Mouse (Mus musculus) liver, embryonic 16.5 days (tissue): ENCODE measurements around the gene Rab11fip4. TPM values are rescaled to one million over a fixed set of nuclear protein-coding genes. Genes with fewer than 3 reads are reported as not detected.
A peak's percentile ranks its signal among the peaks of the same experiment; 100 is the strongest.

Experiments
- ATAC-seq: fragments of 200-750 bp; cut with Nextera tagmentation; 2 replicates; pipeline ENCODE4 v1.8.0; 2017; ENCODE audit warnings: low read depth, mild to moderate bottlenecking, moderate number of reproducible peaks, moderate library complexity
- H3K27ac ChIP-seq: fragments of 300-500 bp; sonication (generic); 2 replicates; pipeline ENCODE4 v1.5.1; 2014; ENCODE audit warnings: mild to moderate bottlenecking, low read length
- H3K27me3 ChIP-seq: fragments of 300-500 bp; sonication (generic); 2 replicates; pipeline ENCODE4 v1.6.1; 2014; ENCODE audit warnings: low read depth, low read length, mixed read lengths; ENCODE audit not compliant: control insufficient read depth, insufficient read depth
- H3K36me3 ChIP-seq: fragments of 300-500 bp; sonication (generic); 2 replicates; pipeline ENCODE4 v1.6.1; 2014; ENCODE audit warnings: mild to moderate bottlenecking; ENCODE audit not compliant: control insufficient read depth, insufficient read depth
- H3K4me1 ChIP-seq: fragments of 300-500 bp; sonication (generic); 2 replicates; pipeline ENCODE4 v1.6.1; 2014; ENCODE audit warnings: low read depth, low read length, mixed read lengths; ENCODE audit not compliant: control insufficient read depth
- H3K4me2 ChIP-seq: fragments of 300-500 bp; sonication (generic); 2 replicates; pipeline ENCODE4 v1.6.1; 2014; ENCODE audit warnings: low read depth, low read length, mixed read lengths
- H3K4me3 ChIP-seq: fragments of 300-500 bp; sonication (generic); 2 replicates; pipeline ENCODE4 v1.5.1; 2014; ENCODE audit warnings: low read depth, mild to moderate bottlenecking, low read length
- H3K9ac ChIP-seq: fragments of 300-500 bp; sonication (generic); 2 replicates; pipeline ENCODE4 v1.6.1; 2014; ENCODE audit warnings: low read depth, low read length
- H3K9me3 ChIP-seq: fragments of 300-500 bp; sonication (generic); replicated peaks from 2 replicates; pipeline ENCODE4 v1.6.1; 2016; ENCODE audit warnings: low read length; ENCODE audit not compliant: control insufficient read depth
- WGBS: fragments of 180-500 bp; shearing (Covaris S2); extraction: QIAGEN DNeasy Blood & Tissue Kit; methylation state at CpG from one replicate; pipeline ENCODE4 v1.1.7; 2014; ENCODE audit not compliant: insufficient replicate concordance; 5-methylcytosine and 5-hydroxymethylcytosine counted together
- polyA plus RNA-seq: library from polyadenylated mRNA; unstranded; fragments of >200 nt; fragmentation: Nextera tagmentation; extraction: Ambion mirVana; gene quantifications from 2 replicates; pipeline ENCODE4 v1.2.1, GENCODE M21; 2015

The Rab11fip4 gene
- polyA plus RNA-seq, 1 experiment from 2014 or later = 1.3 TPM

DNA sequence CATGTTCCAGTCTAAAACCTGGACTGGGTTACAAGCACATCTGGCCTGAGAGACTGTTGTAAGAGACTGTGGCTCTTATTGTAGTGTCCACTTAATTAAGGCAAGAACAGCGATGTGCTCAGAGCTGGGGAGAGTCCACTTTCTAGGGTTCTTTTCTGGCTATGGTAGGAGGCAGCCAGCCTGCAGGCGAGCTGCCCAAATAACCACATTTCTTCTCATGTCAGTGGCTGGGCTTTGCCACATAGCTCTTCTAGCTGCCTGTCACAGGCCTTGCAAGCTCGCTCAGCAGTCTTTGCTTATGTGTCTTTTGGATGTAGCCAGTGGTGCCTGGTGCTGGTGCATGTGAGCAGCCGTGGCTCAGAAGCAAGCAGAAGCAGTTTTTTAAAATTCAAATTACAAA is 129.7 kb downstream of the Rab11fip4 start:
- peaks cover 2% of the 10 kb centered on the region; the same call in 1 of the 2 replicates for H3K4me1 ChIP-seq
- H3K36me3 ChIP-seq = no peaks in the 10 kb centered on the region
- no peak overlapping the region for H3K4me2 ChIP-seq
- H3K27me3 ChIP-seq = no peaks in the 10 kb centered on the region
- no peaks in the 10 kb centered on the region for H3K9me3 ChIP-seq
- no peak overlapping the region for H3K27ac ChIP-seq
- no peak for ATAC-seq
- H3K4me3 ChIP-seq = no peak overlapping the region
- 55% methylated on average over 4 of the region's 4 CpGs for WGBS
- no peak overlapping the region for H3K9ac ChIP-seq

DNA sequence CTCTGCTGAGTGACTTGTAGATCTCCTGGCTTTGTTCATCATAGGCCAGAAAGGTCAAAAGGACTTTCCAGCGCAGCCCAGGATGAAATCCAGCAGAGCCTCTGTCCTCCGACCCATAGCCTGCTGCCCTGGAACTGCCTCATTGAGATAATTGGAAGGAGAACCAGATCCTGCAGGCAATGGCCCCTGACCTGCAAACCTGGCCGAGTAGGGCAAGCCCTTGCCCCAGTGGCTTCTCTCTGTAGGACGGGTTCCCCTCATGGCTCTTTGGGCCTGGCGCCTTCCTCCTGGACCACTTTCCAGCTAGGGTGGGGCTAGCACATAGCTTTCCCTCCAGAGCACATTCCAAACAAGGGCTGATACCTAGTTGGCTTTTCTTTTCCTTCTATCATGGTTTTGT is 131.8 kb downstream of the Rab11fip4 start:
- no peak overlapping the region for H3K9ac ChIP-seq
- no peak overlapping the region for H3K4me2 ChIP-seq
- H3K27me3 ChIP-seq = no peaks in the 10 kb centered on the region
- H3K9me3 ChIP-seq = no peaks in the 10 kb centered on the region
- H3K4me3 ChIP-seq = no peak overlapping the region
- H3K36me3 ChIP-seq = no peaks in the 10 kb centered on the region
- ATAC-seq = no peak
- peaks cover 2% of the 10 kb centered on the region; the same call in 1 of the 2 replicates for H3K4me1 ChIP-seq
- 66% methylated on average over 5 of the region's 5 CpGs for WGBS
- H3K27ac ChIP-seq = no peak overlapping the region

DNA sequence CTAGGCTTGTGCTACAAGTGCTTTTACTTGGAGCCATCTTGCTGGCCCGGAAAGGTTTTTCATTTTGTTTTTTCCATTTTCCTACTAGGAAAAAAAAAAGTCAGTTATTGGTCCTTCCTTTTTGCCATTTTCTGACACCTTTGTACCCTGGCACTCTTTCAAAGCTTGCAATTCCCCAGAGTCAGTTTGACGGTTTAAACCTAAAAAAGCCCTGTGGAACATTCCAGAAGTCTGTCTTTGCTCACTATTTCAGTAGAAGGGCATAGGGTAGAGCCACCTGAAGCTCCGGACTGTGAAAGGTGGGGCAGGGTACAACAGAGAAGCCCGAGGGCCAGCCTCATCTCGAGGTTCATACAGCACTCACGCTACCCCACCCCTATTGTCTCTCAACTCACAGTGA is 134.0 kb downstream of the Rab11fip4 start:
- Histone ChIP-seq H3K4me1 (no peaks in the 10 kb centered on the region), H3K4me2 (no peak overlapping the region), H3K4me3 (no peak overlapping the region), H3K36me3 (no peaks in the 10 kb centered on the region), H3K9me3 (no peaks in the 10 kb centered on the region), H3K27me3 (no peaks in the 10 kb centered on the region), H3K27ac (no peak overlapping the region), H3K9ac (no peak overlapping the region)
- no peak for ATAC-seq
- 72% methylated on average over 6 of the region's 6 CpGs for WGBS

DNA sequence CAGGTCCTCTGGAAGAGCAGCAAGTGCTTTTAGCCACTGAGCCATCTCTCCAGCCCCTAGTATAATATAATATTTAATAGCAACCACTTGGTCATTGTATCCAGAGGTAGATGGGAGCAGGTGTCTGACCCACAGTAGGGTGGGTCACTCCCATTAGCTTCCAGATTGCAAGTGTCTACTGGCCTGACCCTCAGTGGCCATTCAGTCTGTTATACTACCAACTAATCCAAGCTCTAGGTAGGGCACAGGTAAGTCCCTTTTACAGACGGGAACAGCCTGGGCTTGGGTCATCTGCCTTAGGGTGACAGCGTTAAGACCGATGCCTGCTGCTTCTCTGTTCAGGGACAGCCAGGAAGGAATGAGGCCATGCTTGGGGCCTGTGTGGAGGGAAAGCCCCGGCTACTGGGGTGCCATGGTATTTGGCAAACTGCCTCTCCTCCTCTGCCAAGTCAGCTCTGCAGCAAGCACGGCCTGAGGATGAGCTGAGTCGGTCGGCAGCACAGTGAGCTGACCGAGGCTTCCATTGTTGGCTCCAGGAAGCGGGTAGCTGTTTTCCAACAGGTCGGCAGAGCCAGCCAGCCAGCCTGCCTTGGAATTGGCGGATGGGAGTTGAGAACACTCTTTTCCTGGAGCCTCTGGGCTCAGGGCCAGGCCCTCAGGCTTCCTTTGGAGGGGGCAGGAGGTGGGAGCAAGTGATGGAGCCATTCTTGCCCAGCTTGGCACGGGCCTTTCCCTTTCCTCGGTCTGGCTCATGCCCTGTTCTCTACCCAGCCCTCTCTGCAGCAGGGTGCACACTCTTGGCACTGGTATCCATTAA is 138.4 kb downstream of the Rab11fip4 start:
- WGBS = 70% methylated on average over 13 of the region's 13 CpGs
- Histone ChIP-seq H3K27me3 (no peaks in the 10 kb centered on the region), H3K36me3 (no peaks in the 10 kb centered on the region), H3K4me3 (no peak overlapping the region), H3K9me3 (no peaks in the 10 kb centered on the region), H3K27ac (no peak overlapping the region), H3K4me1 (no peaks in the 10 kb centered on the region), H3K4me2 (no peak overlapping the region), H3K9ac (no peak overlapping the region)
- no peak for ATAC-seq

DNA sequence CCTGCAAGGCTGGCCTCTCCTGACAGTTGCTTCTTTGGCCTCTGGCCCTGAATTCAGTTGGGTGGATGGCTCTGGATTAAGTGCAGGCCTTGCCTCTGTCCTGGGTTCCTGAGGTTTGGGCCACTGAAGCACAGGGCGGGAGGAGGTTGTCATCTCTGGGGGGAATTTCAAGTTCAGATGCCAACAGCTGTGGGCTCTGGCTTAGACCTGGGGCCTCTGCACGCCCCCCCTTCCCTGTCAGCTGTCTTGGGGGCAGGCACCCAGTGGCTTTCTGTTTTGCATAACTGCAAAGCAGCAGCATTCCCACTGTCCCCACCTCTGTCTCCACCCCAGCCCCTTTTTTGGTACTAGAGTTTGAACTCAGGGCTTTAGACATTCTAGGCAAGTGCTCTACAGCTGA is 139.4 kb downstream of the Rab11fip4 start:
- 52% methylated on average over 2 of the region's 2 CpGs for WGBS
- no peak overlapping the region for H3K4me2 ChIP-seq

DNA sequence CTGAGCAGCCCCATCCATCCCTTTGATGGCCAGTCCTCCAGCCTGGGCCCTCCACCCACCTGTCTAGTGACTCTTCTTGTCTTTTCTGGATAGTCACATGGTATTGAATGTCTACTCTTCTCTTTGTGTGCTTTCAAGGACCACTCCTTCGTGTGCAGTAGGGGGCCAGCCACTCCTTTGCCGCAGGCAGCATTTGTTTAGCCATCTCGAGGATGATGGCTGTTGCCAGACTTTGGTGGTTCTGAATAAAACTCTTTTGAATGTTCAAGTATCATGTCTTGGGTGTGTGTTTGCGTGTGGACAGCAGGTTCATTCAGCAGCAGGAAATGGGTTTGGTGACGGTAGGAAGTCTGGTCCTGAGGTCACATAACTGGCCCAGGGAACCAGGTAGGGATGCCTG is 140.5 kb downstream of the Rab11fip4 start:
- H3K4me3 ChIP-seq = no peak overlapping the region
- no peaks in the 10 kb centered on the region for H3K36me3 ChIP-seq
- no peaks in the 10 kb centered on the region for H3K27me3 ChIP-seq
- H3K9ac ChIP-seq = no peak overlapping the region
- H3K9me3 ChIP-seq = no peaks in the 10 kb centered on the region
- H3K4me1 ChIP-seq = peaks cover 3% of the 10 kb centered on the region
- 69% methylated on average over 5 of the region's 5 CpGs for WGBS
- H3K27ac ChIP-seq = no peak overlapping the region
- no peak overlapping the region for H3K4me2 ChIP-seq
- ATAC-seq = no peak

More for the DNA sequence above, 139.4 kb downstream of the Rab11fip4 start:
- no peaks in the 10 kb centered on the region for H3K27me3 ChIP-seq
- no peak overlapping the region for H3K9ac ChIP-seq
- no peaks in the 10 kb centered on the region for H3K9me3 ChIP-seq
- no peaks in the 10 kb centered on the region; the same call in 1 of the 2 replicates for H3K4me1 ChIP-seq
- no peaks in the 10 kb centered on the region for H3K36me3 ChIP-seq
- ATAC-seq = no peak
- H3K27ac ChIP-seq = no peak overlapping the region
- no peak overlapping the region for H3K4me3 ChIP-seq

DNA sequence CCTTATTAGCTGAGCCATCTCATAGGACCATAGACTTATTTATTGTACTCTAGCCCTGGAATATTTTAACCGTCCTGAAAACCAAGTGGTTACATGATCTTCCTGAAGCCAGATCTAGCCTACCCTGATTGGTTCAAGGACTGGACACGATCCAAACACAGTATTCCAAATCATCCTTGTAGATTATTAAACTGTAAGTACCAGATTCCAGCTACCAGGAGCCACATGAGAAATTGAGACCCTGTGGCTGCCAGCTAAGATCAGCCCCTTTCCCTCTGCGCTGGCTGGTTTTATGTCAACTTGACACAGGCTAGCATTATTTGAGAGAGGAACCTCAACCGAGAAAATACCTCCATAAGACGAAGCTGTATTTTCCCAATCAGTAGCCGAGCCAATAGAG is 142.0 kb downstream of the Rab11fip4 start:
- H3K9me3 ChIP-seq = no peaks in the 10 kb centered on the region
- H3K9ac ChIP-seq = no peak overlapping the region
- no peak overlapping the region for H3K4me2 ChIP-seq
- no peaks in the 10 kb centered on the region for H3K36me3 ChIP-seq
- H3K4me1 ChIP-seq = peaks cover 8% of the 10 kb centered on the region
- no peak overlapping the region for H3K4me3 ChIP-seq
- ATAC-seq = no peak
- H3K27me3 ChIP-seq = no peaks in the 10 kb centered on the region
- WGBS = 62% methylated on average over 6 of the region's 6 CpGs
- no peak overlapping the region for H3K27ac ChIP-seq

DNA sequence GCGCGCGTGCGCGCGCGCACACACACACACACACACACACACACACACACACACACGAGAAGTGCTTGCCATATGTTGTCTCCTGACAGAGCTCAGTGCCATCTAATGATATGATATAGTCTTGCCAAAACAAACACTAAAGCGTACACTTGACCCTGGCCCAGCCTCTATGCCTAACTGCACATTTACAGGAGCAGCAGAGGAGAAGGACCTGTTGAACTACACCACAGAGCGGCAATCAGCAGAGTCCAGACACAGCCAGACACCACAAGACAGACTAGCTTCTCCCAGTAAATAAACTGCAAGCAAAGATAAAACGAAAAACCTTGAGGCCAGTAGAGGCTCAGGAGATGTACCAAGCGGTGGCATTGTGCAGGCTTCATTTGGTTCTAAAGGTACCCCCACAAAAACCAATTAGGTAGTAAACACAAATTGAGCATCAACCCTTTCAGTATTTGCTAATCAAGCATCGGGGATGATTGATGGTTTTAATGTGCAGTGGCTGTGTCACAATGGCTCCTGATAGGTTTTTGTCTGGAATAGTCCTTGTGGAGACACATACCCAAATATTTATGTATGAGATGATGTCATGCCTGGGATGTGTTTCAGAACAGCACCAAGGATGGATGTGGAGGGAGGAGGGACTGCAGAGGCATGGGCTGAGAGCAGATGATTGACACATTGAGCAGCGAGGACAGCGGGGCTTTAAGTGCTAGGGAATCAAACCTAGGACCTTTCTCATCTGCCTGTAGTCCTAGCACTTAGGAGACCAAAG is 145.4 kb downstream of the Rab11fip4 start:
- Histone ChIP-seq H3K4me2 (no peak overlapping the region), H3K4me3 (no peak overlapping the region), H3K36me3 (no peaks in the 10 kb centered on the region), H3K9ac (no peak overlapping the region), H3K9me3 (no peaks in the 10 kb centered on the region), H3K4me1 (peaks cover 8% of the 10 kb centered on the region), H3K27ac (no peak overlapping the region), H3K27me3 (no peaks in the 10 kb centered on the region)
- ATAC-seq = peak; percentile 77
- 43% methylated on average over 15 of the region's 15 CpGs for WGBS

DNA sequence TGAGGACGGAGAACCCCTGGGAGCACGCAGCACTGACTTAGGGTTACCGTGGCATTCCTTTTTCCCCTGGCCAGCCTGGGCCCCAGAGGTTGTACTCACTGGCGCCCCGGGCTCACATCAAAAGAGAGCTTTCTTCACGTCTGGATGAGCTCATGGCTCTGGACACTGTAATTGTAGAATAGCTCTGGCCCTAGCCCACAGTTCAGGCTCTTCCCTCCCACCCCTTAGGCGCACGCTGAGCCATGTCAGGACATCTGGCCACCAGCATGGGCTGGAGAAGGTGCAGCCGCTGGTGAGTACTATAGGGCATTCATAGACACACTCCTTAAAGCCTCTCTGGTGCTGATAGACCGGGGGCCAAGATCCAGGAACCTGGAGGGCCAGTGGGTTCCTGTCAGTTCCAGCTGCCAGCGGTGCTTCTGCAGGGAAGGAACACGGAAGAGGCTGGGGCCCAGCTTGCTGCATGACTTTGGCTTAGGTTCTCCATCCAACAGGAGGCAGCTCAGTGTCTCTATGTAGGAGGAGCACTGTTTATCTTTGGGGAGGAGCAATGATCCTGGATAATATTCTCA is 146.2 kb downstream of the Rab11fip4 start:
- Histone ChIP-seq H3K9me3 (no peaks in the 10 kb centered on the region), H3K9ac (no peak overlapping the region), H3K4me3 (no peak overlapping the region), H3K4me1 (peaks cover 8% of the 10 kb centered on the region), H3K36me3 (no peaks in the 10 kb centered on the region), H3K27me3 (no peaks in the 10 kb centered on the region), H3K27ac (no peak overlapping the region), H3K4me2 (no peak overlapping the region)
- ATAC-seq = no peak
- 65% methylated on average over 12 of the region's 12 CpGs for WGBS
